Mouse (Mus musculus) CD8-positive naive resting alpha-beta T cell, adult 2 months (primary cell): ENCODE results near the gene Ube2d3.
"Not testable (repeated sequence)": the region's sequence is repeated elsewhere in the genome, so short reads cannot be mapped to it uniquely, and the experiment has no call there.

Source experiments
- DNase-seq, 2 experiments: peaks; one replicate each; pipeline ENCODE4 v3.0.0; 2022; ENCODE audit warnings: low read depth in 2 of 2, low spot score in 2 of 2

The Ube2d3 gene

DNA sequence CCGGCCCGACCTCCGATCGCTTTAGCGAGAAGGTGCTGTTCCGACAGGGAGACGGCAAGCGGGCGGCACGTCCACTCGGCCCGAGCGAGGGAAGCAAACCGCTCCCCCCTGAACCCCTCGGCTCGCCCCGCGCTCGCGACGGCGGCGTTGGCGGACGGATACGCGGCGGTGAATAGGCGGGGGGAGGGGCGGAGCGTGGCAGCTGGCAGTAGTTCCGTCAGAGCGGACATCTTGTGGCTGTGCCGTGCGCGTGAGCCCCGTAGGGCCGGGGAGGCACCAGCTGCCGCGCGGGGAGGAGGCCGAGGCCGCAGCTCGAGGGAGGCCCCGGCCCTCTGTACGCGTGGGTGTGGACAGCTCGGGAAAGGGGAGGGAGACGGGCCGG, 573 bp downstream of the Ube2d3 start:
- peak; percentile 95 for DNase-seq

DNA sequence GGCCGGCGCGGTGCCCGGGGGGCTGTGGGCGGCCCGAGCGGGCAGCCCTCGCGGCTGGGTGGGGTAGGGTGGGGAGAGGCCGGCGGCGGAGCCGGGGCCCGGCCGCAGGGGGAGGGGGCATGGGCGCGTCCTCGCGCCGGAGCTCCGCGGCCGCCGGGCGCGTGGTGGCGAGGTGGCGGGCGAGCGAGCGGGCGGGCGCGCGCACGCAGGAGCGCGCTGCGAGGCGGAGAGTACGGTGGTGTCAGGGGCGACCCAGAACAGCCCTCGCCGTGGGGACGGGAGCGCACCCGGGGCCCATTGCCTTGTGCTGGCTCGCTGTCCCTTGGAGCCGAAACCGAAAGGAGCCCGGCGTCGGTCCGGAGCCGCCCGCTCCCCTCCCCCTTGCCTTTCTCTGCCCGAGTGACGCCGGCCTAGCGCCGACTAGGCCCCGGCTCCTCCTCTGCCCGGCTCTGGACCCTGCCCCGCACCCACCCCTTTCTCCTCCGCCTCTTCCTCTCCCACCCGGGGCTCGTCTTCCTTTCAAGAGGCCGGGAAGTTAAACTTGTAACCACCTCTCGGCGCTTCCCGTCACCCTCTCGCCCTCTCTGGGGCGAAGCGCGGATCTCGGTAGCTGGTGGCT, 1.1 kb downstream of the Ube2d3 start:
- peak; percentile 72 to 74 for DNase-seq

DNA sequence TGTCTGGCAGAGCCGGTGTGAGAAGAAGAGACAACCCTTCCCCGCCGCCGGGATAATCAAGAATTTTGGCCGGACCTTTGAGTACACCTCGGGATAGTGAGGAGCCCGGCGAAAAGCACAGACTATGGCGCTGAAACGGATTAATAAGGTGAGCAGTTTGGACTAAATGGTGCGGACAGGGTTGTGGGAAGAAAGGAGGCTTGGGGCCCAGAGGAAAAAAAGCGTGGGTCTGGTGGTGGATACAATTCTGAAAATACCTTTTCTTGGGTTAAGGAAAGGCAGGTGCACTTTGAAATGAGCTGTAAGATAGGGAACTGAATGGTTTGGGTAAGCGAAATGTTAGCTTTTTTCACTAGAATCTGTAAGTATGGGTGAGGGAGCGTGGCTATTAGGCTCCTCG, 1.7 kb downstream of the Ube2d3 start:
- no peak for DNase-seq

DNA sequence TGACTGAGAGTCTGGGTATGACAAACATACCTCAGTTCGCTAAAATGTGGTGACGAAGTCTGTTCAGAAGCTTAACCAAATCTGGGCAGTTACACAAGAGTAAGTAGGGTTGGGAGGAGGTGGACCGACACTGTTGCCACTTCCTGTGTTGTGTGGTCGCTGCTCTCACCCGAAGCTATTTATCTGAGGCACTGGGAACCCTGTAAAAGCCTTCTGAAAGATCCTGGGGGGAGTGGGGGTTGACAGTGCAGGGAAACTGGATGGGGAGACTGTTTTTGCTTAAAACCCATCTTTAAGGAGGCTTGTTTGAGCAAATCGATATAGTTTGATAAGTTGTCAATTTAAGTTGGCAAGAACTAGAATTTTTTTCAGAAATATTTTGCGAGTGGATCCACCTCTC, 2.3 kb downstream of the Ube2d3 start:
- peak; percentile 73 to 80 for DNase-seq

DNA sequence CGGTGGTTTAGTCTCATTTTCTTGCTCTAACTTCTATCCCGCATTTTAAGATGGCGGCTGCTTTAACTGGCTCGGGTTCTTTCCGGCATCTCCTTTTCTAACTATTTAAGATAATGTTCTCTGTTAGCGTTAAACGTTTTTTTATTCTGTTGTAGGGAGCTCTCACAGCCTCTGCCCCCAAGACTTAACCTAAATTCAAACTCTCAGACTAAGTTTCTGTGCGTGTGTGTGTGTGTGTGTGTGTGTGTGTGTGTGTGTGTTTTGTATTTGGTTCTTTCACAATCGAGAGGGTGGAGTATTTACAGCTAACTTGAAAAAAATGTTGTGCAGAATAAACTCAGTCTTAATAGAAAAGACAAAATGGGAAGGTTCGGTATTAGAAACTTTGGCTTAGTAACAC, 2.7 kb downstream of the Ube2d3 start:
- DNase-seq = no peak

DNA sequence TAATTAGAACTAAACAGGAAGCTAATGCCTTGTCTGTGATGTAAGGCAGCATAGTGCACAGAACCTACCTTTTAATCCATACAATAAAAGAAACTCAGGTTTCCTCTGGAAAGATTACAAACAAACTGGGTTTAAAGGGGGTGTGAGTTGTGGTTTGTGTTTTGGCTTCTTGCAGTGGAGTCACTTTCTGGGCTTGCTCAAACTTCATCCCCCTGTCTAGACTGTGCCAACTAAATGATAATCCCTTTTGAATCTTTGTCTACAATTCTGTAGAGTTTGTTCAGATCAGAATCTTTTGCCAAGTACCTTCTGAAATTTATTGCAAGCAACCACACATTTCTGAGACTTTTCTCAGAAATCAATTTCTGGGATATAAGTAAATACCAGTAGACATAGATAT, 7.0 kb downstream of the Ube2d3 start:
- DNase-seq = no peak

DNA sequence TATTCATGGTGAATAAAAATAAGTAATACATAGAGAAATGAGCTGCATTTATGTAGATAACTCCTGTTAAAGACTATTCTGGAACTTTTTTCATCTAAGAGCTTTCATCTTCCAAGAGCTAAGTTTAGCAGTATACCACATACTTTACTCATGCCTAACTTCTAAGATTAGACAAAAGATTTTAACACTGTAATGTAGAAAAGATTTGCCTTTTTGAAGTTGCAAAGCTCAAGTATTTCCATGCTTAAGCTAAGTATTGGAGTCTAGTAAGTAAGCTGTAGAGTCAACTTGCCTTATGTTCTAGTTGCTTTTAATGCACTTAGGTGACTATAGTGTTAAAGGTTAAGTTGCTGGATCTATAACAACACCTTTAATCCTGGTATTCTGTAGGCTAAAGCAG, 21.0 kb downstream of the Ube2d3 start:
- no peak for DNase-seq

DNA sequence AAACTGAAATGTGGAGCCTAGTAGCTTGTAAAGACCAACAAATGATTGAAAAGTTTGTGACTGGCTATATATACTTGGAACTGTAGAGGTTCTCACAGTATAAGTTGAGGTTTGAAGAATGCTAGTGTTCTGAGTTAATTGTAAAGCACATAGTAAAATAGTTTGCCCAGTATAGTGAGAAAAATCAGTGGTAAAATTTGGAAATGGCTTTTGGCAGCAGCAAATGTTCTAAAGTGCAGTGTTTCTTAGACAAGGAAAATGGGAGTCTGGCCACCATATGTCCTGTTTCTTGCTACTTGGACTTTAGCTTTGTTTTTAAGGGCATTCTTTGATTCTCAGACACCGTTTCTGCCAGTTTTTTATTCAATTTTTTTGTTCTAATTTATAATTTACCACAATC, 30.5 kb downstream of the Ube2d3 start:
- DNase-seq = no peak

DNA sequence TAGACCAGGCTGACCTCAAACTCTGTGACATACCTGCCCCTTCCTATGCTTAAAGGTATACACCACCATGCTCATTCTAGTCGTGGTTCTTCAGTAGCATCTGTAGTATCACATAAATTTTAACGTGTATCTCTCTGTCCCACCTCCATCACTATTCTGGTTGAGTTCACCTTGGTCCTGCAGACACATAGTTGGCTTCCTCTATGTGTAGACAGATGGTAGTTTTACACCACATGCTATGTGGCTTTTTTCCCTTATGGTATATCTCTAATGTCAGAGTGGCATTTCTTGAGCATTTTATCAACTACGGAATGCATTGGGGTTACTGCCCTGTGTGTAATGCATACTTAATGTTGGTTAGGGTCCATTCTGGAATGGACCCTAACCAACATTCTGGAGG, 31.2 kb downstream of the Ube2d3 start:
- no peak for DNase-seq

DNA sequence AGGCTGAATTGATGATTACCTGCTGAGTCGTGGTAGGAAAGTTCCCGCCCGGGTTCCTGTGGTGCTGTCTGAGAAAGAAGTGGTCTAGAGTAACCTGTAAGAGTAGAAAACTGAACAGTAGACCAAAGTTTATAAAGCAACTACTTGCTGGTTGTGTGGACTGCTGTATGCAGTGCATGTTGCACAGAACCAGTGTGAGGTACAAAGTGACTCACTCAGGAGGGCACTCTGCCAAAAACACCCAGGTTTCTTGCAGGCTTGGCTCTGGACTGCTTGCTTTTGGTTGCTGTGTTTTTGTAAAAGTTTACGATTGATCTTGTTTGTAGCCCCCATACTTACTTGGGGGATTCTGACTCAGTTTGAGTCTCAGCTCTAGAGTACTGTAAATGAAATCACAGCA, 32.0 kb downstream of the Ube2d3 start:
- DNase-seq = no peak

DNA sequence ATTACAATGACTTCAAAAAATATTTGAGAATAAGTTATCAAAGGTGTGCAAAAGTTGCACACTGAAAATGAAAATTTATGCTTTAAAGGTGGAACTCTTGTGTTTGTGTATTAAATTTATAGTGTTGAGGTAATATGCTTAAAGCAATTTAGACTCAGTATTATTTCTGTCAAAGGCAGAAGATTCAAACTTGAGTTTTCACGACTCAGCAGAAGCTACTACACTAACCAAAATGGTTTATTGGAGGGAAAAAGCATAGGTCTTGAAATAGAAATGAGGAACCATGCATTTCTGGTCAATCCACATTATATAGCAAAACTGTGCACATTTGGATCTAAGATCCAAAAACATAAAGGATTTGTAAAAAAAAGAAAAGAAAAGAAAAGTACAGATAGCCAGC, 32.9 kb downstream of the Ube2d3 start:
- no peak for DNase-seq

DNA sequence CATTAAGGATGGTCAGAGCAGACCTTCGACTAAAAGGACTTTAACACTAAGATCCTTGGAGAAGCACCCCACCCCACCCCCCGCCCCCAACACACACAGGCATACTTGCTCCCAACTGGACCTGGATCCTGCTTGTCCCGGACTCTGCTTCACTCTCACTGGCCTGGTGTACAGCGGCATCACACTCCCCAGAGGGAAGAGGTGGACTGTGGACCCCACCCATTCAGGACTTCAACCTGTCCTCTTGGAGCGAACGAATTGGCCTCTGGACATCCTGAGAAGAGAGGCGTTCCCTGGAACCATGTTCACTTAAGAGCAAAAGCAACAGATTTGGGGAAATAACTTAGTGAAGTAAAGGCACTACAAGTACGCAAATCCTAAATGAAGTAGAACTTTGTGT, 37.1 kb downstream of the Ube2d3 start:
- no peak for DNase-seq

DNA sequence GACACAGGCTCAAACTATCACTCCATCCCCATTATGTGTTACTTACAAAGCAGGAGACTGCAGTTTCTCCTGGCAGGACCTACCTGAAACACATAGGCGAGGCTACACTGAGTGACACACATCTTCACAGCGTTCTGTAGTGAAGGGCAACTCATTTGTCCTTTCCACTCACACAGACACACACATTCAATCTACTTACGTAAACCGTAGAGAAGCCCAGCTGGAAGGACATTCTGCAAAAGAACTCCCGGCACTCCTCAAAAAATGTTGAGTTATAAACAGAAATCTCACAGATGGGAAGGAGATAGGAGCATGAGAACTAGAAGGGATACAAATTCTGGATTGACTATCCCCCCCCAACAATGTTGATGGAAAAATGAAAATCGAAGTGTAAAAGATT, 38.3 kb downstream of the Ube2d3 start:
- DNase-seq = no peak

DNA sequence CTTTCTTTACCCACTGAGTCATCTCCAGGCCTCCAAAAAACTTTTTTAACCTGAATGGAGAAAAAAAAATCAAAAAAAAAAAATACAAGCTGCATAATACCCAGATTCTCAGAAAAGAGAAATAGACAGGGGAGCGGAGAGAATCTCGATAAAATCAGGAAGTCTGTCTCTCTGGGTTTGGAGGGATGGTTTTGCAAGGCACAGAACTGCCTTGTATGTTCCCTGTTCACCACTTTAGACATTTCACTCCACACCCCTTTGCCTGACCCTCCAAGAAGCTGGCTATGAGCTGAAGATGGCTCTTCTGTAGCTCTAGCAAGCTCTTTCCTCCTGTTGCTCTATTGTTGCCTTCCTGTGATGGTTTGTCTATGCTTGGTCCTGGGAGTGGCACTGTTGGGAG, 39.0 kb downstream of the Ube2d3 start:
- DNase-seq = no peak

DNA sequence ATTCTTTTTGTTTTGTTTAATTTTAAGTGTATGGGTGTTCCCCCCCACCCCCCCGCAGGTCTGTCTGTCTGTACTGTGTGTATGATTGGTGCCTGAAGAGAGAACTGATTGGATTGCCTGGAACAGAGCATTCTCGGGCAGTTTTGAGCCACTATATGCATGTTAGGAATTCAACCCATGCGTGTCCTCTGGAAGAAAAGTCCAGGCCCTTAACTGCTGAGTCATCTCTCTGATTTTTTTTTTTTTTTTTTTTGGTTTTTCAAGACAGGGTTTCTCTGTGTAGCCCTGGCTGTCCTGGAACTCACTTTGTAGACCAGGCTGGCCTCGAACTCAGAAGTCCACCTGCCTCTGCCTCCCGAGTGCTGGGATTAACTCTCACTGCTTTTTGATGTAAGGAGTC, 41.1 kb downstream of the Ube2d3 start:
- DNase-seq = not testable (repeated sequence)

DNA sequence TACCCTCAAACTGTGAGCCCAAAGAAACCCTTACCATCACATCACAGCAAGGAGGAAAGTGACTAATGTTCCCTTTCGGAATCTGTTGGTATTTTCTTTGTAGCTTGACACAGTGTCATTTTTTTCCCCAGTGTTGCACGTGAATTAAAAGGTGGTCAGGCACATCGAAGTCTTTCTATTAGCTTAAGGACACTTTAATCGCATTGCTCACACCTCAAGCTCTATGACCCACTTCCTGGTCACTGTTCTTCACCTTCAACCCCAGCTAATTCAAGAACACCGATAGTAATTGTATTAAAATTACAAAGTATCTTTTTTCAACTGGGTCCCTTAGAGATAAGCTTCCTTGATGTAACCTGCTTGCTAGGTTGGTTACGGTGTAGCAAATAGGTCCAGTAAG, 42.8 kb downstream of the Ube2d3 start:
- DNase-seq = no peak

DNA sequence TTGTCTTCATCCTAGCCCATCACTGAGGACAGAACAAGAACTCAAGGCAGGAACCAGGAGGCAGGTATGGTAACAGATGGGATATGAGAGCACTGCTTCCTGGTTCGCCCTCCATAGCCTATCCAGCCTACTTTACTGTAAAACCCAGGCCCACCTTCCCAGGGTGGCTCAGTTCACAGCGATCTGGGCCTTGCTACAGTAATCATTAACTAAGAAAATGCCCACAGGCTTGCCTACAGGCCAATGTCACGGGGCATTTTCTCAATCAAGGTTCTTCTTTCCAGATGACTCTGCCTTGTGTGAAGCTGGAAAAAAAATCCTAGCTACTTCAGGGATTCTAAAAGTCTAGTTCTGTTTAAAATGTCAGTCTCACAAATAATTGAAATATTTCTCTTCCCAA, 43.7 kb downstream of the Ube2d3 start:
- DNase-seq = no peak

DNA sequence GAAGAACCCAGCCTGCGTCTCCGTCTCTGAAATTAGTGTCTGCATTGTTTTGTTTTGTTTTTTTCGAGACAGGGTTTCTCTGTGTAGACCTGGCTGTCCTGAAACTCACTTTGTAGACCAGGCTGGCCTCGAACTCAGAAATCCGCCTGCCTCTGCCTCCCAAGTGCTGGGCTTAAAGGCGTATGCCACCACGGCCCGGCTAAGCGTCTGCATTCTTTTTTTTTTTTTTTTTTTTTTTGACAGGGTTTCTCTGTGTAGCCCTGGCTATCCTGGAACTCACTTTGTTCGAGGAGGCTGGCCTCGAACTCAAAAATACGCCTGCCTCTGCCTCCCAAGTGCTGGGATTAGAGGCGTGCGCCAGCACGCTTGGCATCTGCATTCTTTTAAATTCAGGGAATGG, 46.7 kb downstream of the Ube2d3 start:
- DNase-seq = not testable (repeated sequence)

DNA sequence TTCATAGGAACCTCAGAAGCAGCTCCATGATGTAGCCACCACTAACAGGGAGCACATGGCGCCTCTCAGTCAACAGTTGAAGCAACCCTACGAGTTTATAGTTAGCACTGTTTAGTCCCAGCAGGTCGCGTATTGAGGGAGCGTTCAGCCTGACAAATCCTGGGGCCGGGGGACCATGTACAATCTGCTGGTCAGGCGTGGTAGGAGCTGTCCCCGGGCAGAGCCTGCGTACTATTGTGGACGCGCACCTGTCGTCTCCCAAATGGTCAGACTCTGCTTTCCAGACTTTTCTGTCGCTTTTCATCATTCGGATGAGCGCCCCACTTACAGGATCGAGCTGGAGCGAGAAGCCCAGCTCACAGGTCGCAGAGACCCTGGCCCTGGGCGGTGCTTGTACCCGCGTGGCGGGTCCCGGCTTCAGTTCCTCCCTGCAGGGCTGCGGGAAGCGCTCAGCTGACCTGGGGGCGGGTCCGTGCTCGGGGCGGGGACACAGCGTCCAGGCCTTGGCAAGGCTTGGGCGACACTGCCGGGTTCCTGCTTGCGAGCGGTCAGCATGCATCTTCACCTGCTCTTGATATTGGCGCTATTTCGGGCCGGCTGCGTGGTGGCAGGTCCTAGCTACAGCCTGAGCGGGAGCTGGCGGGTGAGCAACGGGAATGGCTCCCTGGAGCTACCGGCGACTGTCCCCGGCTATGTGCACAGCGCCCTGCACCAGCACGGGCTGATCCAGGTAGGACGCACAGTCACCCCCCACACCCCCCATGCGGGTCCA, 47.4 kb downstream of the Ube2d3 start, which contains the start of gene Manba:
Gene Manba, plus strand, starts transcription at position 484 of the 772 bp plus-strand sequence.
- peak; percentile 26 to 43 for DNase-seq

DNA sequence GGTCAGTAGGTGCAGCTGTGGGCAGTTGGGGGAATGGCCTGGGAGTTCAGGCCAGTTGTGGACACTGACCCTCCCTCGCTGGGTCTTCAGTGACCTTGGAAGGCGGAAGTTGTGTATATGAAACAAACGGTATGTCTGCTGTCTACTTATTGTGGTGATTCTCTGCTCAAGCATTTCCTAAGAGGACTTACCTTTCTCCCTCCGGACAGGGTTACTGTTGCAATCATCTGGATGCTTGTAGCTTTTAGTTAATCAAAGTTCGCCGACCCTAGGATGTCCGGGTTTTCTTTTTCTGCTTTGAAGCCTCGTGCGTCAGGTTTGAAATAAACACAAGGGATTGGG, 47.9 kb downstream of the Ube2d3 start:
- DNase-seq = no peak

DNA sequence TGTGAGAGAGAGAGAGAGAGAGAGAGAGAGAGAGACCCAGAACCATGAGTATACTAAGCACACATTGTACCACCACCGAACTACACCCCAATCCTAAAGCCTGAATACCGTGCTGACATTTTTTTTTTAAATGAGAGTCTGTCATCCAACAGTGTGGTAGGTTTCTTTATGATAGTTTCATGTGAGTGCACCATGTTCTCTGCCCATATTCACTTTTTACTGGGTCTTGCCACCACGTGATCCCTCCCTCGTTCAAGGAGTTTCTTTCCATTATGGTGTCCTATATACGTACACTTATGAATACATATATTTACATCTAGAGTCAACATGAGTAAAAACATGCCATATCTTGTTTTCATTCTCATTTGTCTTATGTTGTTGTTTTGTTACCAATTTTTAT, 48.4 kb downstream of the Ube2d3 start:
- DNase-seq = no peak

DNA sequence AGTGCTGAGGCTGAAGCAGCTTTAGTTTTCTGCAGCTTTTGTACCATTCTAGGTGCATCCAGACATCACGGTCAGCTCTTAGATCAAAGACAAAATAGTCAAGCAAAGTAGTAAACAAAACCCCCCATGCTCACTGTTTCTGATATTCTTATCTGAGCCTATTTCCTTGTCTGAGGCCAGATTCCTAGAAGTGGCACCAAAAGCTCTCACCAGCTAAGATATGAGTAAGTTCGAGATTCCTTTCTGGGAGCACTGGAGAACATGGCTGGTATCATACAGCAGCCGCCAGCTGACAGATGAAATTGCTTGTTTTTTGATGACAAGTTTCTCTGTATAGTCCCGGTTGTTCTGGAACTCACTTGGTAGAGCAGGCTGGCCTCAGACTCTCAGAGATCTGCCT, 49.9 kb downstream of the Ube2d3 start:
- DNase-seq = no peak

DNA sequence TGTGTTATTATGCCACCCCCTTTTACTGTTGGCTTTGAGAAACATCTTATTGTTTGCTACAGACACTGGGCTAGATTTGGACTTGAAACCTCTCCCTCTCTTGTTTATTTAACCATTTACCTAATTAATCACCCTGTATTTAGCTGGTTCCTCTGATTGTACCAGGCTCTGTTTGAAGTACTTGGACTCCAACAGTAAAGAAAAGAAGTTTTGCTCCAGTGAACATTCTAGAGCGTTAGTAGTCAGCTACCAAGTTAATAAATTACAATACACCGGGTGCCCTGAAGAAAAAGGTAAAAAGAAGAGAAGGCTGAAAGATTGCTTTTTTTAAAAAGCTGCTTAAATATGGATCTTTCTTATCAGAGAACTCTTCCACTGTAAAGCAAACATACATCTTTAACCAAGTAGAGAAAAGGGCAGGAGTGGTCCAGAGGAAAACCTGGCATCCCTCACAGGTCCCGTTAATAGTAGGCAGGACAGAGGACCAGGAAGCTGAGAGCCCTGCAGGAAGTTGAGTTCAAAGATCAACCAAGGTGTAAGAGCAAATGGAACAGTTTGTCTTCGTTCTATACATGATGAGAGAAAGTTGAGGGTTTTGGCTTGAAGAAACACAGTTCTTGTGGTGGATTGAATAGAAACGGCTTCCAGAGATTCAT, 52.0 kb downstream of the Ube2d3 start:
- no peak for DNase-seq
